Mouse (Mus musculus) kidney, embryonic 14.5 days (tissue): ENCODE data around the gene Tmtc1. TPM values are rescaled to one million over a fixed set of nuclear protein-coding genes. Genes with fewer than 3 reads are reported as not detected.

Source experiments
- ATAC-seq: fragments of 200-750 bp; cut with Nextera tagmentation; 2 replicates; pipeline ENCODE4 v1.8.0; 2017; ENCODE audit warnings: moderate number of reproducible peaks, mild to moderate bottlenecking, moderate TSS enrichment, moderate library complexity; ENCODE audit not compliant: low FRiP score, low TSS enrichment
- H3K27ac ChIP-seq: fragments of 300-500 bp; sonication (generic); 2 replicates; pipeline ENCODE4 v1.5.1; 2014; ENCODE audit warnings: low read depth, mild to moderate bottlenecking, low read length, moderate library complexity, mixed read lengths
- H3K27me3 ChIP-seq: fragments of 300-500 bp; sonication (generic); 2 replicates; pipeline ENCODE4 v1.6.1; 2014; ENCODE audit warnings: mild to moderate bottlenecking, low read length; ENCODE audit not compliant: control insufficient read depth, insufficient read depth
- H3K36me3 ChIP-seq: fragments of 300-500 bp; sonication (generic); 2 replicates; pipeline ENCODE4 v1.6.1; 2014; ENCODE audit warnings: low read length, mixed read lengths; ENCODE audit not compliant: control insufficient read depth, insufficient read depth
- H3K4me1 ChIP-seq: fragments of 300-500 bp; sonication (generic); 2 replicates; pipeline ENCODE4 v1.6.1; 2014; ENCODE audit warnings: low read length, mixed read lengths; ENCODE audit not compliant: control insufficient read depth, insufficient read depth
- H3K4me2 ChIP-seq: fragments of 300-500 bp; sonication (generic); replicated peaks from 2 replicates; pipeline ENCODE4 v1.6.1; 2014; ENCODE audit warnings: low read depth, mild to moderate bottlenecking, low read length
- H3K4me3 ChIP-seq: fragments of 300-500 bp; sonication (generic); 2 replicates; pipeline ENCODE4 v1.5.1; 2014; ENCODE audit warnings: mild to moderate bottlenecking, low read length
- H3K9ac ChIP-seq: fragments of 300-500 bp; sonication (generic); 2 replicates; pipeline ENCODE4 v1.6.1; 2014; ENCODE audit warnings: low read depth, mild to moderate bottlenecking, low read length, moderate library complexity
- H3K9me3 ChIP-seq: fragments of 300-500 bp; sonication (generic); 2 replicates; pipeline ENCODE4 v1.6.1; 2016; ENCODE audit warnings: low read length; ENCODE audit not compliant: control insufficient read depth
- WGBS: fragments of 180-500 bp; shearing (Covaris S2); extraction: QIAGEN DNeasy Blood & Tissue Kit; methylation state at CpG from one replicate; pipeline ENCODE4 v1.1.7; 2014; 5-methylcytosine and 5-hydroxymethylcytosine counted together
- polyA plus RNA-seq: library from polyadenylated mRNA; unstranded; fragments of >200 nt; fragmentation: Nextera tagmentation; extraction: Ambion mirVana; gene quantifications from 2 replicates; pipeline ENCODE4 v1.2.1, GENCODE M21; 2014

Gene Tmtc1
- polyA plus RNA-seq, 1 experiment from 2014 or later, result 2.5 TPM

DNA sequence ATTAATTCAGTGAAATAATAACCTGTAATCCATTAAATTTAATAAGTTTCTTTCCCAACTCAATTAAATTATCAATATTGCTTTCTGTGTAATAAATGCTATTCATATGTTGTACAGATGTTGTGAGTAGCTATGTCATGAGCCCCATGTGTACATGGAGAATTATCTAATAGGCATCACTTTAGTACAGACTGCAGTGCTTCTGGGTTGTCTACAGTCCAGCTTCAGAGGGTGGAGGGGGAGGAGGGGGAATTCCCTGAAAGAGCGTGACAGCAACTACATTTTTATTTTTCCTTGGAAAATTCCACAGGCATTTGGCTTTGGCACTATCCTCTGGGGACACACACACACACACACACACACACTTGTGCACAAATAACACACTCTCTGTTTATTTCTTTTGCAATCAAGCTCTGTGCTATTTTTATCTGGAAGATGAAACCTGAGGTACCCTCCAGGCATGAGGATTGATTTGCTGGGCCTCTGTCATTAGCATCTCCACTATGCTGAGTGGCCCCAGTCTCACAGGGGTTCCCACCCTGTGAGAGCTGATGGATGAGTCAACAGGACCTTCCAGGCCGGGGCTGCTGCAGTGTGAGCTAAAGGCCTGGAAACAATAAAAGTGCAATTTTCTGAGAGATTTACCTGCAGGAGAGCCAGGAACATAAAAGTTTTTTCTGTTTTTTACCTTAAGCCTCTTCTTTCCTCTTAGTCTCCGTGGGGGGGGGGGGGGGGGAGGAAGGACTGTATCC is 23.2 kb upstream of the Tmtc1 start:
- Histone ChIP-seq H3K4me1 (no peaks in the 10 kb centered on the region), H3K27ac (no peak overlapping the region), H3K9ac (no peak overlapping the region), H3K4me2 (no peak overlapping the region), H3K36me3 (no peaks in the 10 kb centered on the region), H3K27me3 (no peaks in the 10 kb centered on the region), H3K4me3 (no peak overlapping the region), H3K9me3 (no peaks in the 10 kb centered on the region)
- ATAC-seq, result no peak; the same call in 1 of the 2 replicates
- 17% methylated on average over 3 of the region's 3 CpGs for WGBS

DNA sequence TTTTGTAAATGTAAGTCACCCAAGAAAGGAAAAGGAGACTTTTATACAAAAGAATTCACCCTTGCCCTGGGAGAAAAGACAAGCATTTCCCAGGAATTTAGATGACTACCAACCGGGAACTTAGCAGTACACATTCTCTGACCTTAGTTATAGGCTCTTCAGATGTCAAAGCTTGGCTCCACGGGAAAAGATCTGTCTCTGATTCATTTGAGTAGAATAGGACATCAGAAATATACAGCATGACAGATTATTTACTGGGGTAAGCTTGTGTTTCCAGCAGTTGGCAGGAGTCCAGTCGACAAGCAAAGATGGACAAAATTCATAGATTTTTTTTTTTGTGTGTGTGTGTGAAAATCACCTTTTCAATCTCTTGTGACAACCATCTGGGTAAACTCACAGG is 15.4 kb upstream of the Tmtc1 start:
- Histone ChIP-seq H3K9me3 (peaks cover 5% of the 10 kb centered on the region; the same call in 1 of the 2 replicates), H3K4me2 (no peak overlapping the region), H3K4me3 (no peak overlapping the region), H3K9ac (no peak overlapping the region), H3K36me3 (no peaks in the 10 kb centered on the region), H3K27me3 (no peaks in the 10 kb centered on the region), H3K27ac (no peak overlapping the region), H3K4me1 (no peaks in the 10 kb centered on the region)
- WGBS, result 59% methylated on average over 3 of the region's 3 CpGs
- no peak for ATAC-seq

DNA sequence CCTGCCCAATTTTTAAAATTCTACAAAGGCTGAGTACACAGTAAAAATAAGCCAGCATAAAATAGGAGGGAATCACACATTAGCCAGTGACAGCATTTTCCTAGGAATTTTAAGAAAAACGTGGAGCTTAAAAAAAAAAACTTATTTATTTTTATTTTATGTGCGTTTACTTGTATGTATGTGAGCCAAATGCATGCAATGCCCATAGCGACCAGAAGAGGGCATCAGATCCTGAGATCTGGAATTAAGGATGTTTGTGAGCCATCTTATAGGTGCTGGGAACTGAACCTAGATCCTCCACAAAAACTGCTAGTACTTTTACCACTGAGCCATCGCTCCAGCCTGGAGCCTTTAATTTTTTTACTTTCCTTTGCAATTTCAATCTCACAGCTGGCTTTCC is 11.3 kb upstream of the Tmtc1 start:
- 69% methylated on average over 4 of the region's 4 CpGs for whole genome bisulfite sequencing
- H3K9me3 ChIP-seq, result peaks cover 5% of the 10 kb centered on the region; the same call in 1 of the 2 replicates
- H3K27me3 ChIP-seq, result no peaks in the 10 kb centered on the region
- no peaks in the 10 kb centered on the region for H3K36me3 ChIP-seq
- H3K9ac ChIP-seq, result no peak overlapping the region
- ATAC-seq, result no peak
- H3K4me3 ChIP-seq, result no peak overlapping the region
- no peak overlapping the region for H3K27ac ChIP-seq
- no peak overlapping the region for H3K4me2 ChIP-seq
- no peaks in the 10 kb centered on the region for H3K4me1 ChIP-seq

DNA sequence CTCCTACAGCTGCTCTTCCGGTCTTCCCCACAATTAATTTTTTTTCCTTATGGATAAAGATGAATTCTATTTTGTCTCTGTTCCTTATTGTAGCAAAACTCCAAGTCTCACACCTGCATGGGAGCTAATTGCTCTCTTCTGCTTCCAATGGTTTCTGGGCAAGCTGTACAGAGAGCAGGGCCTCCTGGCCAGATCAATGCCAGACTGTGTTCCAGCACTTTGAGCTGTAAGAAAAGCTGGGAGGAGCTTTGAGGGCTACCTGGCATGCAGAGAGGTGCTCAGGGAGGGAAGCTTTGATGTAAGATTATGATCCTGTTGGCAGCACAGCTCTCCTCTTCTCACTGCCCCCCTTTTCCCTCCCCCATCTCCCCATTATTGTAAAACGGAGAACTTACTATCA is 10.6 kb upstream of the Tmtc1 start:
- ATAC-seq, result no peak
- Histone ChIP-seq H3K4me1 (no peaks in the 10 kb centered on the region), H3K27ac (no peak overlapping the region), H3K4me2 (no peak overlapping the region), H3K9ac (no peak overlapping the region), H3K4me3 (no peak overlapping the region), H3K36me3 (no peaks in the 10 kb centered on the region), H3K27me3 (no peaks in the 10 kb centered on the region), H3K9me3 (peaks cover 5% of the 10 kb centered on the region; the same call in 1 of the 2 replicates)
- 68% methylated on average over 2 of the region's 2 CpGs for WGBS

DNA sequence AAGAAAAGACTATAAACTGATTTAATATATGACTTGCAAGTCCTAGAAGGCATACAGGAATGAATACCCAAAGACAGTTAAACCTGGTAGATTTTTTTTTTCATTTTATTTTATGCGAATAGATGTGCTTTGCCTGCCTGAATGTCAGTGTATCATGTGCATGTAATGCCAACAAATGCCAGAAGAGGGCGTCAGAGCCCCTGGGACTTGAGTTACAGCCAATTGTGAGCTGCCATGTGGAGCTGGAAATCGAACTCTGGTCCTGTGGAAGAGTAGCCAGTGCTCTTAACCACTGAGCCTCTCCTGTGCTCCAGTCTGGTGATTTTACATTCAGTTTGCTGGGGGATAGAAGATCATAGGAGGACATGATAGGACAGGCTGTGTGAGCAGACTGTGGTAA is 4.0 kb upstream of the Tmtc1 start:
- peaks cover 3% of the 10 kb centered on the region; the same call in 1 of the 2 replicates for H3K9me3 ChIP-seq
- no peaks in the 10 kb centered on the region for H3K36me3 ChIP-seq
- H3K4me3 ChIP-seq, result no peak overlapping the region
- no peak overlapping the region for H3K27ac ChIP-seq
- WGBS, result 70% methylated on average over 3 of the region's 3 CpGs
- H3K9ac ChIP-seq, result no peak overlapping the region
- H3K4me1 ChIP-seq, result peaks cover 4% of the 10 kb centered on the region; the same call in 1 of the 2 replicates
- peaks cover 8% of the 10 kb centered on the region for H3K27me3 ChIP-seq
- no peak overlapping the region for H3K4me2 ChIP-seq
- ATAC-seq, result no peak

DNA sequence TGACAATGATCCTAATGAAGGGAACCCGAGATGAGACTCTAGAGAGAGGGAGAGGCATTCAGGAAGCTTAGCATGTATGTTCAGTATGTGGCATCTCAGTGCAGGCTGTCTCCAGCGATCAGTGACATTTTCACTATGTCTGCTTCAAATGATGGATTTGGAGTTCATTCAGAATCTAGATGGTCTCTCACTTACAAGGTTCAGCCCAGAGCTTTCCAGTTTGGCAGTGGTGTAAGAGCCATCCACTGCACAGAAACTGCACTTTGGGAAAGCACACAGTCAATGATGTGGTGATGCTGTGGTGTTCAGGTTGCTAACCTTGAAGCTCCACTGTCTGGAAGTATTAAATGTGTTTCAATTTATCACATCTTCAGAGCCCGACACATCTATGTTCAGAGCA is 1.9 kb upstream of the Tmtc1 start:
- H3K36me3 ChIP-seq, result no peaks in the 10 kb centered on the region
- ATAC-seq, result no peak
- H3K9me3 ChIP-seq, result peaks cover 3% of the 10 kb centered on the region; the same call in 1 of the 2 replicates
- WGBS, result 60% methylated on average over 3 of the region's 3 CpGs
- H3K4me3 ChIP-seq, result no peak overlapping the region
- H3K27me3 ChIP-seq, result peaks cover 25% of the 10 kb centered on the region
- no peak overlapping the region for H3K27ac ChIP-seq
- H3K9ac ChIP-seq, result no peak overlapping the region
- H3K4me1 ChIP-seq, result peaks cover 12% of the 10 kb centered on the region
- H3K4me2 ChIP-seq, result no peak overlapping the region

DNA sequence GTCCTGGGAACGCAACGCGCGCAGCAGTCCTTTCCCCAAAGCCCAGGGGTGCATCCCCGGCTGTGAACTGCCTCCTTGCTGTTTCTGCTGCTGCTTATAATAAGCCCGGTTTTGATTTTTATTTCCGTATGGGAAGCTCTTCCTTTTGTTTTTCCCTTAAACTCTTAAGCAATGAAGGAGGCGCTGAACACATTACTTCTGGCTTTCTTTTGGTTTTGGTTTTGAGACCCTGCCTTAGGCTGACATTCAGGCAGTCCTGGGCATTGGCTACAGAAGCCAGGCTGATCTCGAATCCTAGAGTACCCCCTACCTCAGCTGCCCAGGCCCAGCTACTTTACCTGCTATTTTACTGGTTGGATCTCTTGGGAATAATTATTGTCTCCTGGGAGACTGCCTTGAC is 607 bp upstream of the Tmtc1 start:
- H3K4me3 ChIP-seq, result peak overlapping the region; percentile 68
- H3K9me3 ChIP-seq, result peaks cover 3% of the 10 kb centered on the region; the same call in 1 of the 2 replicates
- 5% methylated on average over 9 of the region's 9 CpGs for WGBS
- no peaks in the 10 kb centered on the region for H3K36me3 ChIP-seq
- H3K4me2 ChIP-seq, result peak overlapping the region; percentile 82
- no peak overlapping the region for H3K27ac ChIP-seq
- no peak for ATAC-seq
- peaks cover 12% of the 10 kb centered on the region for H3K4me1 ChIP-seq
- peak overlapping the region; percentile 69 for H3K9ac ChIP-seq
- peaks cover 25% of the 10 kb centered on the region for H3K27me3 ChIP-seq

DNA sequence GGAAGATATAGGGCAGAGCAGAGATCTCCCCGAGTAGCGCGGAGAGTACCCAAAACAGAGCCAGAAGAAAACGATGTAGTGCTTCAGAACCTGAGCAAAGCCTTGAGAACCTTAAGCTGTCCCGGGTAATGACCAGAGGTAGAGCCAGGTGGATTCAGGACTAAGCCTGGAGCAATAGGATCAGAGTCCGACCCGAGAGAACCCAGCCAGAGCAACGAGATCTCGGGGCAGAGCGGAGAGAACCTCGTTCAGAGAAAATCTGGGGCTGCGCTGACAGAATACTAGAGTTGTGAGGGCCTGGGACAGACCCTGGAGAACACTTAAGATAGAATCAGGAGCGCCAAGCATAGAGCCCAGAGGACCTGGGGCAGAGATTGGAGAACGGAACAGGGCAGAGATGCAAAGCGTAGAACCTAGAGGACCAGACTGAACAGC is 881 bp downstream of the Tmtc1 start:
- Histone ChIP-seq H3K27ac (no peak overlapping the region), H3K27me3 (peaks cover 25% of the 10 kb centered on the region), H3K4me1 (peaks cover 12% of the 10 kb centered on the region), H3K36me3 (no peaks in the 10 kb centered on the region), H3K9ac (peak overlapping the region; percentile 69; the same call in 1 of the 2 replicates), H3K9me3 (peaks cover 2% of the 10 kb centered on the region; the same call in 1 of the 2 replicates), H3K4me2 (peak overlapping the region; percentile 82), H3K4me3 (peak overlapping the region; percentile 68)
- 3% methylated on average over 15 of the region's 15 CpGs for WGBS
- no peak for ATAC-seq

DNA sequence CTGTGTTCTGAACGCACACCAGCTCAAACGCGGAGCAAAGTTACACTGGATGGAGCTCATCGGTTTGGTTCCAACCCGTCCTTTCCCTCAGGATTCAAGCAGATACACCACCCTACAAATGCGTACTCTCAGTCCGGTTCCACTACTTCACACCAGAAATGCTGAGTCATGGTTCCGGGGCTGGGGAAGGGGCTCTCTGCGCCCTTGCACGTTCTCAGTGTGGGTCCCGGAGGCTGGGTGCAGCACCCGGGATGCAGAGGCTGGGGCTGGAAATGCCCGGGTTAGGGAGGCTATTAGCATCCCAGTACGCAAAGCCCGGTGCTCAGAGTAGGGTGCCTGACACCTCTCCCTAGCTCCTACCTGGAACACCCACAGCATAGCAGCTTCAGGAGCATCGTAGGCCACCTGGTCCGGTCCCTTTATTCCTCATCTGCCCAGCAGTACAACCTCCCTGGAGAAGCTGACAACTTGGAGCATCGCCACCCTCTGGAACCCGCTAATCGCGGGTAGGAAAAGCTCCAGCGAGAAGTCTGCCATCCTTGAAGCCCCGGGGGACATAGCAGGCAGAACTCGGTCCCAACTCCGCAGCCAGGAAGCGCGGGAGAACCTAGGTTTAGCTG is 1.4 kb downstream of the Tmtc1 start:
- Histone ChIP-seq H3K4me1 (peaks cover 12% of the 10 kb centered on the region), H3K4me3 (peak overlapping the region; percentile 68), H3K9me3 (no peaks in the 10 kb centered on the region), H3K27me3 (peaks cover 25% of the 10 kb centered on the region), H3K9ac (peak overlapping the region; percentile 69; the same call in 1 of the 2 replicates), H3K27ac (no peak overlapping the region), H3K4me2 (peak overlapping the region; percentile 82), H3K36me3 (no peaks in the 10 kb centered on the region)
- 1% methylated on average over 27 of the region's 27 CpGs for WGBS
- peak; percentile 18; the same call in 1 of the 2 replicates for ATAC-seq
